Mouse (Mus musculus) hematopoietic stem cell, adult 5-6 weeks (primary cell): Measurements from ENCODE around the gene Wnk4. TPM values are rescaled to one million over a fixed set of nuclear protein-coding genes. Genes with fewer than 3 reads are reported as not detected.

Experiments
- ATAC-seq, 2 experiments: fragments of 125-278 bp in 1 of 2; replicated peaks in 1 of 2; 2 replicates each; pipeline ENCODE4 v1.8.0; 2016 to 2017; ENCODE audit warnings: inconsistent platforms in 2 of 2, mild to moderate bottlenecking in 2 of 2, moderate number of reproducible peaks in 2 of 2, low read depth in 1 of 2, moderate TSS enrichment in 1 of 2; ENCODE audit not compliant: low FRiP score in 2 of 2, poor library complexity in 2 of 2, severe bottlenecking in 2 of 2, insufficient read depth in 1 of 2, low TSS enrichment in 1 of 2
- total RNA-seq: library from RNA; stranded (forward); fragments of 172-1452, 232-1000 nt; gene quantifications from 2 replicates; pipeline ENCODE4 v1.2.3, GENCODE M21; 2017

Wnk4 gene
- total RNA-seq, 1 experiment from 2014 or later, result not detected

- no peak for ATAC-seq
Observed at GRCm38 (mm10) chr11:101234124-101234523, 26.2 kb upstream of the Wnk4 start.

DNA sequence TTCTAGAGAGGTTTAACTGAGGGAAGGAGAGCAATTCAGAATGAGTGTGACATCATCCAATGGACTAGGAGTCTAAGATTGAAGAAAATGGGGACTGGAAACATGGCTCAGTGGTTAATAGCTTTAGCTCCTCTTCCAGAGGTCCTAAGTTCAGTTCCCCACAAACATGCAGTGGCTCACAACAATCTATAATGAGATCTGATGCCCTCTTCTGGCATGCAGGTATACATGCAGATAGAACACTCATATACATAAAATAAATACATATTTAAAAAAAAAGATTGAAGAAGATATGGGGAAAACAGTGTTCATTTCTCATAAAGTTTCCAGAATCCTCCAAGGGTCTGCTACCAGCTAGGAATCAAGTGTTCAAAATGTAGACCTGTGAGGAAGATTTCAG lies 24.9 kb upstream of the Wnk4 start:
- ATAC-seq, result no peak

GRCm38 (mm10) chr11:101236782-101237181 lies 23.6 kb upstream of the Wnk4 start:
- no peak for ATAC-seq

GRCm38 (mm10) chr11:101238071-101238647 lies 22.2 kb upstream of the Wnk4 start:
- ATAC-seq, result no peak

GRCm38 (mm10) chr11:101245071-101245470 lies 15.3 kb upstream of the Wnk4 start:
- ATAC-seq, result no peak

GRCm38 (mm10) chr11:101245855-101246701 lies 14.3 kb upstream of the Wnk4 start, which contains the start of gene Ramp2:
Gene Ramp2 (plus strand): TSS chr11:101246028.
- ATAC-seq, result peak; percentile 17 to 25; a peak in 2 of 4 replicates

- no peak for ATAC-seq
Observed at GRCm38 (mm10) chr11:101246702-101247012, 13.7 kb upstream of the Wnk4 start.

DNA sequence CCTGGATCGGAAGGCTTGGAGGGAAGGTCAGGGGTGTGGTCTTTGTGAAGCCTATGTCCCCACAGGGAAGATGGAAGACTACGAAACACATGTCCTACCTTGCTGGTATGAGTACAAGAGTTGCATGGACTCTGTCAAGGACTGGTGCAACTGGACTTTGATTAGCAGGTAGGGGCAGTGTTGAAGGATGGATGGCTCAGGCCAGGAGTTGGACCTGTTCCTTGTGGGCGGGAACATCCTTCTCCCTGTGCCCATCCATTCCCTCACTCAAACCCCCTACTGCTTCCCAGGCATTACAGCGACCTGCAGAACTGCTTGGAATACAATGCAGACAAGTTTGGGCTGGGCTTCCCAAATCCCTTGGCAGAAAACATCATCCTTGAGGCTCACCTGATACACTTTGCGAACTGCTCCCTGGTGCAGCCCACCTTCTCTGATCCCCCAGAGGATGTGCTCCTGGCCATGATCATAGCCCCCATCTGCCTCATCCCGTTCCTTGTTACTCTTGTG lies 12.8 kb upstream of the Wnk4 start:
- ATAC-seq, result no peak

- peak in 1 of 2 experiments; percentile 51; a peak in 1 of 4 replicates for ATAC-seq
Observed at GRCm38 (mm10) chr11:101248258-101248994, 11.9 kb upstream of the Wnk4 start.

DNA sequence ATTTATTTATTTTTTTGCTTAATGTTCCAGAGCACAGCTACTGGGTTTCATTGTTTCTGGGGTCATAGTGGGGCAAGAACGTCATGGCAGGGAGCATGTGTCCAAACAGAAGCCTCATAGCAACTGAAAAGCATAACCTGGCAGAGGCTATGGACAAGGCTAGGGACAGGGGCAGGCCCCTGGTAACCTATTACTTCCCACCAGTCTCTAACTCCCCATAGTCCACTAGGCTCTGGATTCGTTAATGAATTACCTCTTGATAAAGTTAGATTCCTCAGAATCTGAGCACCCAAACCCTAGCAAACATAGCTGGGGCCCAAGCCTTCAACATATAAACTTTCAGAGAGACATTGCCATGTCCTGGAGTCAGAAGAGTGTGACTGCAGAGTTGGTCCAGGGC lies 9.3 kb upstream of the Wnk4 start:
- ATAC-seq, result no peak

DNA sequence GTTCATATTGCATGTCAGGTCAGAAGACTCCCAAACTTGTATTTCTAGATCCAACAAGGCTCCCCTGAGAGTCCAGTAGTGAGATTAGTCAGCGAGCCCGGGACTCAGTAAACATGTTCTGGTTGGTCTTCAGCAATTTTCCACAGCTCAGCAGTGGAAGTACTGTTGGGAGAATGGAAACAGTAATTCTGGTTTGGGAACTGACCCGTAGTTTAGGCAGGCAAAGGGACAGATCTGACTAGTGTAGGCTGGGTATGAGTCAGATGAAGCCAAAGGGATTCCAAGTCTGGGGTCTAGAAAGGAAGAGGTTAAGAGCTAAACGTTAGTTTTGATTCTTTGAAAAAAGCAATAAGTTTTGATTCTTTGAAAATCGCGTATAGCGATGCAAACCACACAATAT lies 7.4 kb upstream of the Wnk4 start:
- ATAC-seq, result no peak

- ATAC-seq, result peak; percentile 82 to 96
Observed at GRCm38 (mm10) chr11:101253613-101254389, 6.6 kb upstream of the Wnk4 start, which contains the start of gene Vps25. Gene Vps25 (plus strand): TSS chr11:101253707.

DNA sequence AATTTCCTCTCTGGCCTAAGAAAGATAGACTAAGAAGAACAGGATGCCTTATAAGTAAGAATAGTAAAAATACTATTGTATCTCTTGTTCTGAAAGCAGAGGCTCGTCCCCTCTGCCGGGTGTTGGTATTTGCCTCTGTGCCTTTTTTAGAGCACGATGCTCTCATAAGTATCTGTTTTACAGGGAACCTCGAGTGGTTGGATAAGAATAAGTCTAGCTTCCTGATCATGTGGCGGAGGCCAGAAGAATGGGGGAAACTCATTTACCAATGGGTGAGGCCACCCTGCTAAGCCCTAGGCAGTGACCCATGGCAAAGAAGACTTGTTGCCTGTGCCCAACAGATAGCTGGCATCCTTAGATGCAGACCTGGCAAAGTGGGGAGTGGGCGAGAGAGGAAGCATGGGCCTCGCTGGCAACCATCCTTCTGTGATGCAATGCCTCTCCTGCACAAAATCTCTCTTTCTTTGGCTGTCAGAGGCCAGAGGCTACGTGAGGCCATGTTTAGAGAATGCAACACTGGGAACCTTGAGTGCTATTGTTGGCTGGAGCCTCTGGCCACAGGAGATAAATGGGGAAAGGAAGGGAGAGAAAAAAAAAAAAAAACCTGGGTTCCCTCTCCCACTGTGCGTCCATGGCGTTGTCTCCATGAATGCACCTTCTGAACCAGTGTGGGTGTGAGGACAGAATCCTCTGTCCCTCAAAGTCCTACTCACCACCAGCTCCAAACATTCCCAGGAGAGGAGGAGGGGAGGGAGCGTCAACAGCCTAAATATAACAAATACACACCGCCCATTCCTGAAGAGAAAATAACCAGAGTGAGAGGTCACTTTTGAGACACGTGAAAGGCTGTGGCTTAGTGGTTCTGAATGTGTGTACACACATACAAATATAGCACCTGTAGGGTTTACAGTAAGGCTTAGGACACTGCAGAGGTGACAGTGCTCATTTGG lies 4.3 kb upstream of the Wnk4 start:
- no peak for ATAC-seq

DNA sequence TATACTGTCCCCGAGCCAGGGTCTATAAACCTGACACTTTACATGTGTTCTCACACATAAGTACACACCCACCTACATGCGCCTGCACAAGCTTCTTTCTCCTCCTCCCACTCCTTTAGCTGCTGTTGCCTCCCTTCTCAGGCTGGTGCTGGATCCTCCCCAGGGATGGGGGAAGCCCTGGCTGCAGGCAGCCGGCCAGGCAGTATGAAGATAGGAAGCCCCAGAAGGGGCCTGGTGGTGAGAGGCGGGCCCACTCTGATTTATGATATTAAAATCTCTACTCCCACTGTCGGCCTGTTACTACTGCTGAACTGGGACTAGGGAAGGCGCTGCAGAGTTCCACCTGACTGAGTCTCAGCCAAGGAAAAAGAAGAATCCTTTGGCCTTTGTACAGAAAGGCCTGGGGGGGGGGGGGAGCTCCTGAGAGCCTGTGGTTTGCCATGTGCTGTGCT lies 1.1 kb upstream of the Wnk4 start:
- ATAC-seq, result no peak

DNA sequence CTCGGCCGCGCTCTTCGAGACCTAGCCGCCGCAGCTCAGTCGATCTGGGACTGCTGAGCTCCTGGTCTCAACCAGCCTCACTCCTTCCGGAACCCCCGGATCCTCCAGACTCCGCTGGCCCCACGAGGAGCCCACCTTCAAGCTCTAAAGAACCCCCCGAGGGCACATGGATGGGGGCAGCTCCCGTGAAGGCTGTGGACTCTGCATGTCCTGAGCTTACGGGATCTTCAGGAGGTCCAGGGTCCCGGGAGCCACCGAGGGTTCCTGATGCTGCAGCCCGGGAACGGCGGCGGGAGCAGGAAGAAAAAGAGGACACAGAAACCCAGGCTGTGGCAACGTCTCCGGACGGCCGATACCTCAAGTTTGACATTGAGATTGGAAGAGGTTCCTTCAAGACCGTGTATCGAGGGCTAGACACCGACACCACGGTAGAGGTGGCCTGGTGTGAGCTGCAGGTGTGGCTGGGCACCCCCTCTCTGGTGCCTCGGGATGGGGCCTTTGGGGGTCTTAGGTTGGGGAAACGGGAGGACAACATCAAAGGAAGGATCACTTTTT lies 536 bp downstream of the Wnk4 start:
- ATAC-seq, result 0 out of 4 replicates have a peak, but pooled peaks of 1 of the 2 experiments have one; percentile 5
